7 mouse cellular contexts compared by ENCODE assay signal in the genomic region with DNA sequence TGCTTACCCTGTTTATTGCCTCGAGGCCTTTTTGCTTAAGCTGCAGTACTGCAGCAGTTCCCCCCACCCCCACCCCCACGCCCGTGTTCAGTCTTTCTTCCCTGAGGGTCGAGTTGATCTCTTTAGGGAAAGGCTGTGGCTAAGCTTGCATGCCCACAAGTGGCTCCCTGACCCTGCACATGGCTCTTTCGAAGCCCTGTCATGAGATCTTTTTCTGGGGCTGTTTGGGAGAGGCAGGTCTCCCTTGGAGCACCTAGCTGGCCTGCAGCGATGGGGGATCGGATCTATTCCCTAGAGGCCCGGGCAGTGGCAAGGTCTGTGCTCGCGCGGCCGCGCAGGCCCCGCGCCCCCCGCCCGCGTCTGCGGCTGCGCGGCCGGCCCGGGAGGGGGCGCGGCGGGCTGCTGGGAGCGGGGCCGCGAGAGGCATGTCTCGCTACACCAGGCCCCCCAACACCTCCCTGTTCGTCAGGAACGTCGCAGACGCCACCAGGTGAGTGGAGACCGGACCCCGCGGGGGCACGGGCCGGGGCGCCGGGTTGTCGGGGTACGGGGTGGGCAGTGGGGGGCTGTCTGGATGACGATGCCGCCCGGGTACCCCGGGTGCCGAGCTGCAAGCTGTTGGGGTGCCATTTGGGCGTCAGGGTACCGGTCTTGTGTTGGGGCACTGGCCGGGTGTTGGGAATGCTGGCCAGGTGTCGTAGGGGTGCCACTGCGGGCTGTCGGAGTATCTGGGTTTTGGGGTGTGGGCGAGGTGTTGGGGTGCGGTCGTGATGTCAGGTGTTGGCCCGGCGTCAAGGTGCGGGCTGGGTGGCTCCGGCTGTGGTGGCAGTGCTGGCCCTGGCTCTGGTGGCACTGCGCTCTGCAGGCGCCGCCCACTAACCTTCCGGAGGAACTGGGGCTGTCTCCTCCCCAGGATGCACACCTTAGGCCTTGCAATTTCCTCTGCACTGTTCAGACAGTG. TPM values are rescaled to one million over a fixed set of nuclear protein-coding genes. Genes with fewer than 3 reads are reported as not detected.
A peak's percentile ranks its signal among the peaks of the same experiment; 100 is the strongest.
DNase-seq lines count a peak whose midpoint lies in the region; ATAC-seq and TF ChIP-seq lines count a peak whose summit lies in the region.

A gene (plus strand): TSS at position 111 of the 961 bp plus-strand sequence.

- TF ChIP-seq POLR2A in ES-Bruce4 (IDR thresholded peaks at IDR 0.05; ENCODE audit: insufficient read depth, low read length) = no peak
- TF ChIP-seq POLR2A in small intestine, adult 2 months (IDR thresholded peaks at IDR 0.05; ENCODE audit: low read depth, low read length) = no peak

- peak; percentile 21 for DNase-seq in adrenal gland, postnatal 10 days
- DNase-seq in hindbrain, embryonic 14.5 days (ENCODE audit: low spot score) = peak; percentile 67
- peak; percentile 53 to 59 for DNase-seq in left cerebral cortex, postnatal 36 days (ENCODE audit: low spot score in 2 of 2)
- DNase-seq in mesoderm, embryonic 11.5 days (ENCODE audit: low read depth, low spot score) = peak; percentile 47

- H3K4me1 ChIP-seq in ES-Bruce4 (ENCODE audit: control insufficient read depth, insufficient read depth, low read length) = peaks cover 2% of the 10 kb centered on the region
- 0 out of 2 replicates have a peak, but pooled peaks cover 5% of the 10 kb centered on the region for H3K4me1 ChIP-seq in embryonic facial prominence, embryonic 12.5 days
- H3K4me1 ChIP-seq in hindbrain, embryonic 14.5 days (replicated peaks; ENCODE audit: control insufficient read depth, insufficient read depth, low read length) = peaks cover 15% of the 10 kb centered on the region; the same call in 1 of the 2 replicates
- H3K4me1 ChIP-seq in small intestine, adult 2 months (ENCODE audit: control insufficient read depth, insufficient read depth, insufficient read length, low read length) = peaks cover 14% of the 10 kb centered on the region

- no peak within 1 kb of the TSS for H3K27ac ChIP-seq in ES-Bruce4 (ENCODE audit: insufficient read depth, low read length)
- H3K27ac ChIP-seq in embryonic facial prominence, embryonic 12.5 days = peak within 1 kb of the TSS; percentile 67; the same call in 1 of the 2 replicates
- peak within 1 kb of the TSS; percentile 89 for H3K27ac ChIP-seq in hindbrain, embryonic 14.5 days
- H3K27ac ChIP-seq in small intestine, adult 2 months (ENCODE audit: insufficient read depth, low read depth, low read length) = no peak within 1 kb of the TSS

- H3K4me3 ChIP-seq in ES-Bruce4 (ENCODE audit: low read depth, low read length) = peak within 1 kb of the TSS; percentile 65
- peak within 1 kb of the TSS; percentile 62 for H3K4me3 ChIP-seq in embryonic facial prominence, embryonic 12.5 days
- peak within 1 kb of the TSS; percentile 94 for H3K4me3 ChIP-seq in hindbrain, embryonic 14.5 days (replicated peaks; ENCODE audit: low read length)
- peak within 1 kb of the TSS; percentile 63 for H3K4me3 ChIP-seq in small intestine, adult 2 months (ENCODE audit: low read depth, low read length)

- no peaks in the 10 kb centered on the region for H3K36me3 ChIP-seq in ES-Bruce4 (ENCODE audit: control insufficient read depth, insufficient read depth, low read length, poor library complexity, severe bottlenecking)
- H3K36me3 ChIP-seq in embryonic facial prominence, embryonic 12.5 days = no peaks in the 10 kb centered on the region
- H3K36me3 ChIP-seq in hindbrain, embryonic 14.5 days (replicated peaks; ENCODE audit: control insufficient read depth, insufficient read depth) = no peaks in the 10 kb centered on the region
- no peaks in the 10 kb centered on the region for H3K36me3 ChIP-seq in small intestine, adult 2 months (ENCODE audit: control insufficient read depth, insufficient read depth, low read length)

- H3K9ac ChIP-seq in ES-Bruce4 (ENCODE audit: low read depth, poor library complexity, severe bottlenecking) = peak within 1 kb of the TSS; percentile 88
- peak within 1 kb of the TSS; percentile 88 for H3K9ac ChIP-seq in embryonic facial prominence, embryonic 12.5 days
- peak within 1 kb of the TSS; percentile 98 for H3K9ac ChIP-seq in hindbrain, embryonic 14.5 days

- peak within 1 kb of the TSS; percentile 98 for H3K4me2 ChIP-seq in embryonic facial prominence, embryonic 12.5 days (replicated peaks)
- peak within 1 kb of the TSS; percentile 93 for H3K4me2 ChIP-seq in hindbrain, embryonic 14.5 days (replicated peaks)

- TF ChIP-seq EP300 in ES-Bruce4 (IDR thresholded peaks at IDR 0.05; ENCODE audit: insufficient read depth, low read depth, low read length) = no peak

- WGBS in embryonic facial prominence, embryonic 12.5 days = 2% methylated on average over 63 of the region's 65 CpGs
- whole genome bisulfite sequencing in hindbrain, embryonic 14.5 days = 3% methylated on average over 64 of the region's 65 CpGs
- WGBS in small intestine, adult 2 months = 3% methylated on average over 65 of the region's 65 CpGs

- intact Hi-C loops in left cerebral cortex, postnatal 36 days (cut with DNase I) = loop anchor here (5.0 kb wide), 3 partner anchors 38 to 83 kb away; a partner anchor contains a TSS

- peak; percentile 73 for ATAC-seq in embryonic facial prominence, embryonic 12.5 days (ENCODE audit: insufficient number of reproducible peaks, insufficient read depth, low FRiP score, low TSS enrichment)
- ATAC-seq in hindbrain, embryonic 14.5 days (ENCODE audit: low FRiP score) = peak; percentile 91

- no peak for TF ChIP-seq CTCF in ES-Bruce4 (IDR thresholded peaks at IDR 0.05; ENCODE audit: low read depth, low read length)
- no peak for TF ChIP-seq CTCF in small intestine, adult 2 months (IDR thresholded peaks at IDR 0.05; ENCODE audit: extremely low read depth, insufficient read length, insufficient replicate concordance, low read depth, low read length)

- H3K27me3 ChIP-seq in ES-Bruce4 (ENCODE audit: control insufficient read depth, insufficient read depth, low read length, poor library complexity, severe bottlenecking) = no peaks in the 10 kb centered on the region
- H3K27me3 ChIP-seq in embryonic facial prominence, embryonic 12.5 days = no peaks in the 10 kb centered on the region
- no peaks in the 10 kb centered on the region for H3K27me3 ChIP-seq in hindbrain, embryonic 14.5 days (ENCODE audit: control insufficient read depth, insufficient read depth, low read length)
- H3K27me3 ChIP-seq in small intestine, adult 2 months (ENCODE audit: control insufficient read depth, insufficient read depth, low read length) = peaks cover 9% of the 10 kb centered on the region; the same call in 1 of the 2 replicates

- H3K9me3 ChIP-seq in ES-Bruce4 (replicated peaks; ENCODE audit: control insufficient read depth, insufficient read depth, low read length, poor library complexity, severe bottlenecking) = no peaks in the 10 kb centered on the region
- H3K9me3 ChIP-seq in embryonic facial prominence, embryonic 12.5 days = no peaks in the 10 kb centered on the region
- peaks cover 3% of the 10 kb centered on the region; the same call in 1 of the 2 replicates for H3K9me3 ChIP-seq in hindbrain, embryonic 14.5 days (ENCODE audit: control insufficient read depth, low read length)

RNA-seq across cellular contexts. Expression of the gene that starts here (rescaled TPM):
- polyA plus RNA-seq in ES-Bruce4 (2011; ENCODE audit: insufficient read depth, insufficient read length, low read depth, missing spikeins) = 5.3 and 6.2 TPM in 2 replicates
- total RNA-seq in adrenal gland, postnatal 10 days (2021) = 1 to 10 TPM; 1.7 to 2.2 TPM
- 14.9 and 15.5 TPM in 2 replicates for polyA plus RNA-seq in embryonic facial prominence, embryonic 12.5 days (2016; fragmentation: Nextera tagmentation; extraction: Ambion mirVana)
- polyA plus RNA-seq in hindbrain, embryonic 14.5 days (2014; fragmentation: Nextera tagmentation; extraction: Ambion mirVana) = 68.5 and 80.0 TPM in 2 replicates
- total RNA-seq in left cerebral cortex, postnatal 36 days (2021) = 10 to 100 TPM; 23.6 to 26.8 TPM
- 0.15 TPM in 1 of 2 replicates, not detected in the other for polyA plus RNA-seq in small intestine, adult 2 months (2012; rRNA removed)

Comparison
In these comparisons a context has a peak if more than half of its experiments do, and no peak if none do; other contexts are left out.
1. RNA of the gene that starts here (total RNA-seq): 23.6 to 26.8 TPM in left cerebral cortex, postnatal 36 days; 1.7 to 2.2 TPM in adrenal gland, postnatal 10 days; every median in the first group is over 4 times any median in the second.
2. H3K27ac ChIP-seq: peak in embryonic facial prominence, embryonic 12.5 days (single experiment) and hindbrain, embryonic 14.5 days (single experiment); none in ES-Bruce4 (single experiment) and small intestine, adult 2 months (single experiment).
3. Peak in every context shown above with its lines, with median percentiles within 50 percentile points of each other: H3K4me3 ChIP-seq, H3K9ac ChIP-seq and DNase-seq.